Mouse (Mus musculus) heart, adult 11 months (tissue): ENCODE data around the gene Ank3.
A peak's percentile ranks its signal among the peaks of the same experiment; 100 is the strongest.

Source experiments
- DNase-seq: peaks from one replicate; pipeline ENCODE4 v3.0.0; 2022

Gene Ank3

DNA sequence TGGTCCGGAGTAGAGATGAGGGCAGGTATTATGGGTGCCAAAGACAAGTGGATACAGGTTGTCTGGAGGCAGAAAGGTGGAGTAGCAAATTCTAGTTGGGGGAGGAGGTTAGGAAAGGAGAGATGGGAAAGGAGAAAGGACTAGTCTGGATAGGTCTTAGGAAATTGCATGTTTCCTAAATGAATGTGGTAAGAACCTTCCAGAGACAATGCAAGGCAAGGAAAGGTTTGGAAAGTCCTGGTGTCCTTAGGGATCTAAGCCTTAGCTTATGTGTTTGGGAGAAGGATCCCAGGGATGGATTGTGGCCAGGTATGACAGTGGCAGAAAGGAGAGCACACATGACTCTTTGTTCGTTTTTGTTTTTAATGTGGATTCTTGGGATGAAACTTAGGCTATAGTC is 139.7 kb downstream of the Ank3 start:
- DNase-seq = peak; percentile 37

DNA sequence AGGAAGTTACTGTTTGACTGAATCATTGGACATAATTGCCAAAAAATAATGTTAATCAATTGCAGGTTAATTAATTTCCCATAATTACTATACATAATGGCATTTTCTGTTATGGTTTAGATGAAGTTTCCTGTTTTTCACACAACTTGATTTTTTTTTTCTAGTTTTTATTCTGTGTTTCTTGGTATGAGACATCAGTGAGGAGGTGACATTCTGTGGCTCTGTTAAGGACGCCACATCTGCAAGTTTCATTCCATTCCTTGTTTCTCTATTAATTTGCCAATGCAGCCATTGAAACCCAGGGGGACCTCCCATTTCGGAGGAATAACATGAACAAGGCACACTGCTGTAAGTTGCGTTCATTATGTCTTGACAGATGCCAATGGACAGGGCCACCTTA is 143.9 kb downstream of the Ank3 start:
- DNase-seq = no peak

DNA sequence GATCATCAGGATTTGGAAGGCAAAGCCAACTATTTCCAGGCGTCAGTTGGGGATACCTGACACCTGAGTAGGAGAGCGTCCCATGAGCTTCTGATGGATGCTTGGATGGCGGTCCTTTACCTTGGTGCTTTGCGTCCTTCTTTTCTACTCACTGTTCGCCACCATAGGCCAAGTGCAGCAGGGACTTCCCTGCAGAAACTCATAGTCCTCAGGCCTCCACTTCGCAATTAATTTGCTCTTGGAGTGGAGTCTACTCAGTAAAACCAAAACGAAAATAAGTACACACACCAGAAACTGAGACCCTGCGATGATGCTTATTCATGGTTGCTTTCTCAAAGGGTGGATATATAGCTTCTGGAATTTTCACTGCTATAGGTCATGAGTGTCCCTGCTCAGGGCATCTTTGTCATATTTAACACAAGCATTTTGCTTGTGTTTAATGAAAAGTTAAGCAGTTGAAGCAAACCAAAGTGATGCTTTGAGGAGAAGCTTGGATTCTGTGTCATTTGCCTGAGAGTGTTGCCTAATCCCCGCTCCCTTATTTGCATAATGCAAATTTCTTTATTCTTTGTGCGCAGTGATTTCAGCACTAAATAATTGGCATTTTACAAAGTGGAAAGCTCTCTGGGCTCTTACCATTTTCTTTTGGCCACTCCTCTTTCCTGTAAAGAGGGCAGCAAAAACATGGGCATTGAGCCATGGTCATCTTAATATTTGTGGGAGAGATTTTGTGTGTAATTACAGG is 145.5 kb downstream of the Ank3 start:
- DNase-seq = peak; percentile 63

DNA sequence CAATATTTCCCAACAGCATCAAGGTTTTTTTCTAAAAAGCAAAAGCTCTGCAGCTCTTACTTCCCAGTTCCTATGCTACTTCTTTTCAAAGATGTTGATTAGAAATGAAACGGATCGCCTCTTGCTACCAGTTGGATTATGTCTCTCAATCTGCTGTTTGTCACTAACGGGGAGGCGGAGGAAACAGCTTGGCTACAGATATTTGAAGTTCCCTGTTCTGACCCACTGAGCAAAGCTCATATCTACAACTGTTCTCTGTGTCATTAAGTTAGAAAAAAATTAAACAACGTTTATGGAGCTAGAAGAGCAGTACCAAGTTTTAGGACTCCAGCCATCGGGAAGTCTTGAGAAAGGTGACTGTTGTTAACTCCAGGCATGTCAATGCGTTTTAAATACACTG is 146.1 kb downstream of the Ank3 start:
- DNase-seq = peak; percentile 36

DNA sequence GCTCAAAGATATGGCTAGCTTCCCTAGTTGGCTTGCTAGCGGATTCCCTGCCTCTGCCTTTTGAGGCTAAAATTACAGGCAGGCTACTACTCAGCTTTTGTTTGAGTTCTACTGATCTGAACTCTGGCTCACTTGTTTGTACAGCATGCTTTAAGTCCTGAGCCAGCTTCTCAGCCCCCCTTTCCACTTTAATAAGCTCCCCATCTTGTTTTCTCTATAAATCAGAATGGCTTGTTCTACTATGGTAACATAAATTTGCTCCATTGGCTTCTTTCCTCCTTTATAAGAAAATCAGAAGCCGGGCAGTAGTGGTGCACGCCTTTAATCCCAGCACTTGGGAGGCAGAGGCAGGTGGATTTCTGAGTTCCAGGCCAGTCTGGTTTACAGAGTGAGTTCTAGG is 147.4 kb downstream of the Ank3 start:
- peak; percentile 60 for DNase-seq

DNA sequence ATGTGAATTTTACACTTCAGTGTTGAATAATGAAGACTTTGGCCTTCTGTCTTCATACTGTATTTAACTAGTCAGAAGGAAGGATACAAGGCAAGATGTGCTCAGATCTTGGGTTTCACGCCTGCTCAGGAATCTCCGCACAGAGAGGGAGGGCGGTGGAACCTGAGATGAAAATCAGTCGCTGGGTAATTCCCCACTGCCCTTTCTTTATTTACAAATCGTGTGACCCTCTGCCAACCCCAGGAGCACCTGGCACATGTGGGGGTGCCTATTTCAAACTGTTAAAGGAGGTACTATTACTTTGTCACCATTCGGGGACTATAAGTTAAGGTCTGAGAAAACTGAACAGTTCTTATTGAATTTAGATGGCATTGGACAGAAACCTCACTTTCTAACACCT is 148.1 kb downstream of the Ank3 start:
- peak; percentile 70 for DNase-seq

DNA sequence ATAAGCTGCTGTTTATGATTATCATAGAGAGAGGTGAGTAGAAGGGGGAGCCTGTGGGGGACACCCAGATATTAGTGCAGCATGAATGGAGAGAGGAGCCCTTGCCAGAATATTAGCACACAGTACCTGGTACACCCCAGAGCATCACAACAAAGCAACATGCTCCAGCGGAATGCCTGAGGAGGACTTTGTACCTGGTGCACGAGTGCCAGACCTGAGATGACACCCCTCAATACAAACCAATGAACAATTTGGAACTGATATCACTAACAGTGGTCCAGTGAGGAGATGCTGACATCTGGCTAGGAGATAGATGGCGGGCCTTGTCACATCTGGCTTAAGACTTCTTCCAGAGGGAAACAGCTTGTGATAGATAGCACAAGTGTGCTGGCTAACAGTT is 150.2 kb downstream of the Ank3 start:
- peak; percentile 83 for DNase-seq

DNA sequence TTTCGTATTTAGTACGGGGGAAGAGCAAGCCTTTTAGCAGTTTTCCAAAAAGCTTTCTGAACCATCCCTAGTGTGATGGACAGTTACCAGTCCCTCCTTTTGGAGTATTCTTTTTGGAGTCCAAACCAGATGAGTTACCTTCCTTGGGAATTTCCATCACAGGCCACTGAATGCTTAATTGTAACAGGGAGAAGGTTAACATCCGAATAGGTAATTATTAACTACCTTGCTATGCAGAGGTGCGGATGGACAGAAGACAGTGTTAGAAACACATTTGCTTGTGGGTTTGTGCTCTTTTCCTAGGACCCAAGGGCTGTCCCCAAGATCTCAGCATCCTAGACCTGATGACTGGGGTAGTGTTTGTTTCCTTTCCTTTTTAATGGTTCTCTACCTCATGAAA is 150.6 kb downstream of the Ank3 start:
- DNase-seq = peak; percentile 25

DNA sequence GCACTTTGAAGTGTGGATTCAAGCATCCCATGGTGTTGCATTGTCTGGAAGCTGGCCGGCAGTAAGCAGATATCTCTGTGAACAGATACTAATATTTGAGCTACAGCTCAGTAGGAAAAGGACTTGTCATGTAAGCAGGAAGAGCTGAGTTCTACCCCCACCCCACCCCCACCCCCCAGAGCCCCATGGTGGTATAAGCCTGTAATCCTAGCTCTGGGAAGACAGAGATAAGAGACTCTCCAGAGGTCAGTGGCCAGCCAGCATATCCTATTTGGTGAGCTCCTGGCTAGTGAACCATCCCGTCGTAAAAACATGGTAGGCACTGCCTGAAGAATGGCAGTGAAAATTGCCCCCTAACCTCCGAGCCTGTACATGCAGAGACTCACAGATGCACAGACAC is 152.3 kb downstream of the Ank3 start:
- DNase-seq = peak; percentile 52

DNA sequence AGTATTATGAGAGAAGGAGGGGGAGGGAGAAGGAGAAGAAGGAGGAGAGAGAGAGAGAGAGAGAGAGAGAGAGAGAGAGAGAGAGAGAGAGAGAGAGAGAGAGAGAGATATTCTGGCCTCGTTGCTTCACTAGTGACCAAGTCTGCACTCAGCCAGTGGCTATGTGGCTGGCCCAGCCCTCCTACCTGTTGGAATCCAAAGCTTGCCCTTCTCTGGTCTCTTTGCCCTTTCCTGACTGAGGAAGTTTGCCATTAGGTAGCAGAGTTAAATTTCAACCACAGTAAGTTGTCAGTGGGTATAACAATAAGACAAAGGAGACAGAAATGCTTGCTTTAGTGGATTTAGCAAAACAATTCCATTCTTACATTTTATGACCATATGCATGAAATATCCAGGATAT is 154.5 kb downstream of the Ank3 start:
- peak; percentile 10 for DNase-seq

DNA sequence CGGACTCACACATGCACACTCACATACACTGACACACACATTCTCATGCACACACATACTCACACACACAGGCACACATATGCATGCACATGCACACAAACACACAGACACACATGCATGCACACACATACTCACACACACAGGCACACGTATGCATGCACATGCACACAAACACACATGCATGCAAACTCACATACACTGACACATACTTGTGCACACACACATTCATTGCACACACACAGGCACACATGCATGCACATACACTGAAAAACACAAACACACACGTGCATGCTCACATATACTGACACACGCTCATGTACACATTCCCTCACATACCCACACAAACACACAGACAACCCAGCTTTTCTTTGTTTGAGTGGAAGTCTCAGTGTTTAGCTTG is 157.0 kb downstream of the Ank3 start:
- DNase-seq = peak; percentile 33

DNA sequence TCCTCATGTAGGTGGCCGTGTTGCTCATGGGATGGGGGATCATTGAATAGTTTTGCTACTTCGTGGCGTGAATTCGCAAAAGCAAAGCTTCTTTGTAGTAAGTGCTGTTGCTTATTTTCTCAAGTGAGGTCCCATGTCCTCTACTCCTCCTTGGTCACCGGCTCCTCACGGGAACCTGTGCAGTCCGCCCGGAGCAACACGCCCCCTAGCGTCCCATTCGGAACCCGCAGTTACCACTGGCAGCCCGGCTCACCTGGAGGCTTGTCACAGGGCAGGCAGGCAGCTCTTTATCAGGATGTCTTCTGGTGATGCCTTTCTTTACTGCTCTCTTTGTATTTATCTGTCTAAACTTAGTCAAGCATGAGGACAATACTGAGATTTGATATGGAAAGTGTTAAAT is 157.7 kb downstream of the Ank3 start:
- DNase-seq = peak; percentile 87

DNA sequence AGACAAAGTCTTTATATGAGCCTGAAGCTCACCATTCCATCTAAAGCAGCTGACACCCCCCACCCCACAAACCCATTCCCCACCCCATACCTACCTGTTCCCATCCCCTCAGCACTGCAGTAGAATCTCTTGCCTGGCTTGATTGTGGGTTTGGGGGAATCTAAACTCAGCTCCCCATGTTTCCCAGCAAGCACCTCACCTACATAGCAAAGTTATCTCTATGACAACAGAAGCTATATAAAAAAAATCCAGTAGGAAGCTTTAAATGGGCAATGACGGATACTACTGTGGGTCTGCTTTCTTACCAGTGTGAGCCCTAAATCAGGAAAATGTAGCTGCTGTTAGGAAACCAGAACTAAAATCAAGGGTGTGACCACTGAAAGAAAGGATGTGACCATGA is 161.7 kb downstream of the Ank3 start:
- DNase-seq = peak; percentile 67

DNA sequence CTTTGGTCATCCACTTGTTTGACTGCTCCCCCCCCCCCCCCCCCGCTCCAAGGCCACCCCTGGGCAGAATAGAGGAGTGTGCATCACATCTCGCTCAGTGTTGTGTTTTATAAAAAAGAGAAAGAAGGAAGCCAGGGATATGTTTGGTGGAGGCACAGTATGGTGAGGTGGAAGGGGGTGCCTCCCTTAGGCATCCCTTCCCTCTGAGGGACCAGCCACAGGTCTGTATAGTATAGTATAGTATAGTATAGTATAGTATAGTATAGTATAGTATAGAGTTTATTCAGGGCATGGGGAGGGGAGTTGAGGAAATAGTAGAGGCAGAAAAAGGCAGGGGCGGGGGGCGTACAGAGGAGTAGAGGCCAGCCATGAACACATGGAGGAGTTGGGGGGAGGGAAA is 164.4 kb downstream of the Ank3 start:
- DNase-seq = peak; percentile 17

DNA sequence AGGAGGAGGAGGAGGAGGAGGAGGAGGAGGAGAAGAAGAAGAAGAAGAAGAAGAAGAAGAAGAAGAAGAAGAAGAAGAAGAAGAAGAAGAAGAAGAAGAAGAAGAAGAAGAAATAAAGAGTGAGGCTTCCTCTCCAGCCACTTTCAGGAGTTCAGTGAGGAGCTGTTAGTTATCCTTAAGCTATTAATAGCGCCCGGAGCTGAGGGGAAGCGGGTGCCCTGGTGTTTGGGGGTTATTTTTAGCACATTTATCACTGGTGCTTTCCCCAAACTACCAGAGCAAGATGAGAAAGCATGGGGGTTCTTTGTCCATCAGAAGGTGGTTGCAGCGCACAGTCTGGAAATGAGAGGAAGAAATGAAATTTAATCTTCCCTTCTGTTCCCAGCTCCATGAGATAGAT is 166.5 kb downstream of the Ank3 start:
- DNase-seq = peak; percentile 76

DNA sequence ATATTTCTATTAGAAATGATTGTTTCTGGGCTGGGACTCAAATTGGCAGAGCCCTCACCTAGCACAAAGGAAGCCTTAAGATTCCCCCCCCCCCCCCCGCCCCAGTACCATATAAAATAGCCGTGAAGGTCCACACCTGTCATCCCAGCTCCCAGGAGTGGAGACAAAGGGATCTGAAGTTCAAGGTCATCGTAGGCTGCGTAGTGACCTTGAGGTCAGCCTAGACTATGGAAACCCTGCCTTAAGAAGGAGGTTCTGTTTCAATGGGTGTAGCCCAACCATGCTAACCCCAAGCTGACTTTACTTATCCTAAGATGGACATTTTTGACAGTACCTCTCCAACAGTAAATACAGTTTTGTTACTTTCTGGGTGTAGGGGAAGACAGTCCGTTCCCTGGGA is 170.4 kb downstream of the Ank3 start:
- peak; percentile 35 for DNase-seq

DNA sequence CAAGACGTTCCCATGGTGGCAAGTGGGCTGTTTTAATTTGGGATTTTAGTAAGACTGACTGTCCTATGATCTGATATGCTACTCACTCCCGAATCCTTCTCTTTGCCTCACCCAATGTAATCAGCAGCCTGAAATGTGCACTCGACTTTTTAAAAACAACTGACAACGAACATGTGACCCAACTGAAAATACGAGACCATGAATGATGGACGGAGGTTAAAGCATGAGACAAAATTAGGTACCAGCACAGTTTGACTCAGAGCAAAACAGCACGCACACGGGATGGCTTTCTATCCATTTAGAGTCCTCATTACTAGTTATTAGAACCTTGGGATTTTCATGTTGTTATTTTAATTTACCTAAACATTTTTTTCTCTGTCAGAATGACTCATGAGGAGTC is 171.2 kb downstream of the Ank3 start:
- peak; percentile 25 for DNase-seq

DNA sequence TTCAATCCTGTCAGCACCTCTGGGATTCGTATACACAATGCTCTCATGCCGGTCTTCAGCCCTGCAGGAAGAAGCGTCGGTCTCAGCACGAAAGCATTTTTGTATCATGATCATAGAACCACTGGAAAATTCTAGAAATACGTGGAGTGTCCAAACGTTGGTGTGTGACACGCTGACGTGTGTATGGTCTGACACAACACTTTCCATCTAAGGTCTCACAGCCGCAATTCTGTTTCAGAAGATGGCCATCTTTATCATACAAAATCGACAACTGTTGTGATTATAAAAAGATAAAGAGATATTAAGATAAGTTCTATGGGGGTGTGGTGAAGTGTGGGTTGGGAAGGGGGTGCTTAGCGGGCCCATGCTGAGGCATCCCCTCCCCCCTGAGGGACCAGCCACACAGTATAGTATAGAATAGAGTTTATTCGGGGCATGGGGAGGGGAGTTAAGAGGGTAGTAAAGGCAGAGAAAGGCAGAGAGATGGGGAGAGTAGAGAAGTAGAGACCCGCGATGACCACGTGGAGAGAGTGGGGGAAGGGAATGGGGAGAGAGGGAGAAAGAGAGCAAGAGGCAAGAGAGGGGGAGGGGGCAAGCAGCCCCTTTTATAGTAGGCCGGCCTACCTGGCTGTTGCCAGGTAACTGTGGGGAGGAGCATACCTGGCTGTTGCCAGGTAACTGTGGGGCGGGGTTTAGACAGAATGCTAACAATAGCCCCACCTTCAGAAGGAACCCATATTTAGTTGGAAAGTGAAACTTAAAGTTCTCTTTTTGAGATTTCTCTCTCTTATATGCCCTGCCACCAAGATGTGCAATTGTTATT is 172.1 kb downstream of the Ank3 start:
- peak; percentile 80 for DNase-seq

DNA sequence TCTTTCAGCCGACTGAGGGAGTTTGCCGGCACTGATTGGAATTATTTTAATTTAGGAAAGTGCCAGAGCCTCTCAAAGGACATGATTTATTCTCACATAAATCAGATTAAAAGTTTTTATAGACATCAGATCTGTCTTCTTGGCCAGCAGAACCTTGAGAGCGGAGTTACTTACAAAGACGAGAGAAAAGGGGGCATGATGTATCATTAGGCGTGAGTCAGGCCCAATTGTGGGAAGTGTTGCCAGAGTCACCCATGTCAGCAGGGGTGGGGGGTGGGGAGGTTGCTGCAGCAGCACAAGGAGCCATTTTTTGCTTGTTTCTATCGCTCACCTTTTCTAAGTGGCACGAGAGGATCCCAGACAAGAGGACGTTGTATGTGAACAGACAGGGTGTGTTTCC is 172.8 kb downstream of the Ank3 start:
- DNase-seq = peak; percentile 84

DNA sequence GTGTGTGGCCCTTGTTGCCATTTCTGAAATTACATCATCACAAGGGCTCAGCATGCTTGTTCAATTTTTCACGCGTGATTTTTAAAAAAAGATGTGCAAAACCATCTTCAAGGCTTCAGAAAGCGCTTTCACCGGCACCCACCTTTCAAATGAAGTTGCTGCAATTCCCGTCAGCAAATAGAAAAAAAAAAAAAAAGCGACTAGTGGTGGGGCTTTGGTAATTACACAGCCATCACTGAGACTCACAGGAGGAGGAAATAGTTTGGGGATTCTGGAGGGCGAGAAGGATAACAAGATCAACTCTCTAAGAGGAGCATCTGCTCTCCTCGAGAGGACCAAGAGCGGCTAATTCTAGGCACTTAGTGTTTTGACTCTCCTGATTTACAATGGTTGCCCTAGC is 173.4 kb downstream of the Ank3 start:
- no peak for DNase-seq

DNA sequence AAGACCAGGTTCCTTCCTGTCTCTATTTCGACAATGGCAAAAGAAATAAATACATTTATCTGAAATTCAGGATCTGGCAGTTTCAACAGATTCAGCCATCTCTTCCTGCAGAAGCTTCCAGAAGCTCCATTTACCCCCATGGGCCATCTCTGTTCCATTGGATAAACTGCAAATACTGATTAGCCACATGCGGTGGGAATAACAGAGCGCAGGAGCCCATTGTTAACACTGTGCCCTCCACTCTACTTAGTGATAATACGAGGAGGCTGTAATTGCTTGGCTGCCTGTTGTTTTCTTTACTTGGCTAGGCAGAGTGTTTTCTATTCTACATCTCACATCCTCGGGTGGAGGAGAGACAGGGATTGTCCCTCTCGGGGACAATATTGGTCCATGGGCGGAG is 174.5 kb downstream of the Ank3 start:
- peak; percentile 56 for DNase-seq

DNA sequence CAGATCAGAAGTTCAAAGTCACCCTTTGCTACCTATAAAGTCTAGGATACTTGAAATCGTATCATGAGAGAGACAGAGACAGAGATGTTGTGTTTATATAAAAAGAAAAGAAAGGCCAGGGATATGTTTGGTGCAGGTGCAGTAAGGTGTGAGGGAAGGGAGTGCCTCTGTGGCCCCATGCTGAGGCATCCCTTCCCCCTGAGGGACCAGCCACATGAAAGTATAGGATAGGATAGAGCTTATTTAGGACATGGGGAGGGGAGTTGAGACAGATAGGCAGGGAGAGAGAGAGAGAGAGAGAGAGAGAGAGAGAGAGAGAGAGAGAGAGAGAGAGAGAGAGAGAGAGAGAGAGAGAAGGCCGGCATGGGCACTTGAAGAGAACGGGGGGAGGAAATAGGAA is 175.2 kb downstream of the Ank3 start:
- DNase-seq = peak; percentile 66

DNA sequence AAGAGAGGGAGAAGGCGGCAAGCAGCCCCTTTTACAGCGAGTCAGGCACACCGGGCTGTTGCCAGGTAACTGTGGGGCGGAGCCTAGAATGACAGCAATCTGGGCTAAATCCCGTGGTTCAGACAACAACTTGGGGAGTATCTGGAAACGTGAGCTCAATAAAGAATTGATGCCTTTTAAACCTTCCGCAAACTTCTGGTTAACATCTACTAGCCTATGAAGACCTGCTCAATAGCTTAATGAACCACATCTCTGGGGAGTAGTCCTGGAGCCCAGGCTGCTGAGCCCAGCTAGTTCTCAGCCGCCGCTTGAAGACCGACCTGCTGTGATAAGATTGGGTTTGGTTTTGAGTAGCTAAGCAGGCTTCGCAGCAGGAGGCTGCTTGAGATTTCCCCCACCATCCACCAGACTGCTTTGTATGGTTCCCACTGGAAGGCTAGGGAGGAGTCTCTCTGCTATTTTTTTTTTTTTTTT is 175.7 kb downstream of the Ank3 start:
- peak; percentile 34 for DNase-seq

DNA sequence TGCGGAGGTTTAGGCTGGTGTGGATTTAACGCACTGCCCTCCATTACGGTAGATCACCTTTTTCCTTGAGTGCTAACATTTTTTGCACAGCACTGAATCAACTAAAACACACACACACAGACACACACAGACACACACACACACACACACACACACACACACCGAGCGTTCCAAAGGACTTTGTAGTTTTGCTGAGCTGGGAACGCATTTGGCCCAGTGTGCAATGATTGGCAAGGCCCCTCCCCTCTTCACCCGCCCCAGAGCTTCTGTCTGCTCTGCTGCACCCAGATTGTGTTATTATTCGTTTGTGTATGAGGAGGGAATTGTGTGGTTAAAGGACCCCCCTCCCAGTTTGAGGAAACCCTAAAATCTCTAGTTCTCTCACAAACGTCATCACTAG is 176.3 kb downstream of the Ank3 start:
- DNase-seq = peak; percentile 34
